Mouse (Mus musculus) adrenal gland, postnatal 10 days (tissue): ENCODE results near the gene 1700067P10Rik. TPM values are rescaled to one million over a fixed set of nuclear protein-coding genes. Genes with fewer than 3 reads are reported as not detected.

Experiments
- DNase-seq: peaks from one replicate; pipeline ENCODE4 v3.0.0; 2021; ENCODE audit warnings: mixed read lengths
- total RNA-seq, 2 experiments: library from RNA; stranded (reverse); gene quantifications; 2 replicates each; pipeline ENCODE4 v1.2.3; 2021

1700067P10Rik gene
- total RNA-seq, 2 experiments from 2014 or later, result not detected

DNA sequence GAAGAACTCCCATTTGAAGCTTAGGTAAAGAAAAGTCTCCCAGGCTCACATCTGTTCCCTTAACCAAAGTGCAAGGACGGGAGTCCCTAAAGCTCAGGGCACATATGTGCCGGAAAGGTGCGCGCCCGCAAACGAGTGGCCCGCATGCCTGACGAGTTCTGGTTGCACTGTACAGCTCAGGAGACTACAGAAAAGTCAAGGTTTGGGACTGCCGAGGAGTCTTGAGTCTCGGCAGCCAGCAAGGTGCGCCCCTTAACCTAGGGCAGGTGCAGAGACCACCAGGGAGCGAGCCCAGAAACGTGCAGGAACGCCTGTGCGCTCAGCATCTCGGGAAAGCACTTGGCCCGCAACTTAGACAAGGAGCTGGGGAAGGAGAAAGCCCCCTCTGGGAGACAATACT lies 7.2 kb downstream of the 1700067P10Rik start:
- DNase-seq, result peak; percentile 7

DNA sequence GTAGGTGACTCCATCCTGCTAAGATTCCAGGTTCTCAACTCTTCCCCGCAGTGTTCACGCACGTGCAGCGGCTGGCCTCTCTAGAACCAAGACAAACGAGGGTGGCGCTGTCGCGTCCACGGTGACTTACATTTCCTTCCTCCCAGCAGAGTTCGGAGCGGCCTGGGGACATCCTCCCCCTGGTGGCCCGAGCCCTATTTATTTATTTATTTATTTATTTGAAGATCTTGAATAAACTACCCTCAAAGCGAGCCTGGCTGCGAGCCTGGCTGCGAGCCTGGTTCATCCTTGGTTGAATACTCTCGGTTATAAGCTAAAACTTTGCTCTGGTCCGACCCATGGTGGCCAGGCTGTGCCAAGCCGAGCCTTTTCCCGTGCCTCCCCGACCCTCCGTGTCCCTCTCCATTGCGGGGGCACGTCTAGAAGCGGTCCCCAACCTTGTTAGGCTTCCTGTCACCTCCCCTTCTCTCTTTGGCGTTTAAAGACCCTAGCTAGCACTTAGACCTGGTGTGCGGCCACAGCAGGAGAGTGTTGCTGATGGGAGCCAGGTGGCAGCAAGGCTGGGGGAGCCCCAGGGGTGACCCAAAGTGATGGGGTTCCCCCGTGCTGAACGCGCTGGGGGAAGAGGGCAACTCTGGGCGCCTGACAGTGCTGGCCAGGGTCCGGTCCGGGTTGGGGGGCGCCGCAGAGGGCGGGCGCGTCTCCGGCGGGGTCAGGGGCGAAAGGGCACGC lies 8.1 kb downstream of the 1700067P10Rik start:
- DNase-seq, result peak; percentile 43

- DNase-seq, result no peak
These were observed 8.8 kb downstream of the 1700067P10Rik start for GRCm38 (mm10) chr17:48097743-48098527.

GRCm38 (mm10) chr17:48098528-48098890 lies 9.4 kb downstream of the 1700067P10Rik start:
- DNase-seq, result no peak

DNA sequence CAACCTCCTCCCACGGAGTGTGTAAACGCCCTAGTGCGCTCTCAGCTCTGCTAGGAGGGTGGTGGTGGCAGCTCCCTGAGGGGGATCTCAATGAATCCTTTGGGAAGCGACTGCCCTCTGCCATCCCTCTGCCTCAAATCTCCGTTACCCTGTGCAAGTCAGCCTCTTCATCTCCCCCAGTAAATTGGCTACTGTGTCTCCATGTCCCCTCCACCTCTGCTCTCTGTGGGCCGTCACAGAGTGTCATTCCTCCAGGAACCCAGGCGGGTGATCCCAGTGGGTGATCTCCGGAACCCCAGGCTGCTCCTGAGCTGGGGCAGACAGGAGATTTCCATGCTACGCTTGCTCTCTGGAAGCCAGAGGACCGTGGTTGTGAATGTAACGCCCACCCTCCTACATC lies 10.2 kb downstream of the 1700067P10Rik start:
- DNase-seq, result no peak

DNA sequence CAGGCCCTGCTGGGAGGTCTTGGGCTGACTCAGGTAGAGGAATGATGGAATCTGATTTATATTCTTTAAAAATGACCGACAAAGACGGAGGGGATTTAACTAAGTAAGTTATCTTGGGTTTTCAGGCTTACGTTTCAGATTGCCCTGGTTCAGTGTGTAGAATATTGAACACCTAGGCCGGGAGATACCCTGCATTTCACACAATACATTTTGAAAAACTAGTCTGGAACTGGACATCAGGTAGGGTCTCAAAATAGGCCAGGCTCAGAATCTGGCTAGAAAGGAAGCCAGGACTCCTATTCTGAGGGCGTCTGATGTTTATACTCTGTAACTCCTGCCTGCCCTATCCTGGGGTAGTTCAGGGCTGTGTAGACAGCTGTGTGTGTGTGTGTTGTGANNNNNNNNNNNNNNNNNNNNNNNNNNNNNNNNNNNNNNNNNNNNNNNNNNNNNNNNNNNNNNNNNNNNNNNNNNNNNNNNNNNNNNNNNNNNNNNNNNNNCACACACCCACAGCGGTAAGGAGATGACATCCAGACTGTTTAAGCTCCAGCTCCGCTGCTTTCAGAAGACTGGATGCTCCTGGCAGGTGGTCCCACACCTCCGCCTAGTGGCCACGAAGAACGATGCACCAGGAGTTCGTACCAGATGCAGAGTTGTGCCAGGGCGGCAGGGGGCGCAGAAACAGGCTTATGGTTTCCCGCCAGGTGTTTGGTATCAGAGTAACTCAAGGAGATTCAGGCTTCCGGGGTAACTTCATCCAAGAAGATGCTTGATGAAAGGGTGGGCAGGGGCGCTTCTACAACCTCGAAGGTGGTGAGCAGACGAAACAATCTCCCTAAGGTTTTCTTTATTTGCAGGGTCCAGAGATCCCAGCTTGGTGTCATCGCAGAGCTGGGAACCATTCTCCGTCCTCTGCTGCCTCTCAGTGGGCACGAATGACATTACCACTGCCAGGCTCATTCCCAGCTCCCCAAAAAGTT lies 11.6 kb downstream of the 1700067P10Rik start:
- peak; percentile 88 for DNase-seq

GRCm38 (mm10) chr17:48107333-48107732 lies 18.2 kb downstream of the 1700067P10Rik start:
- DNase-seq, result no peak

GRCm38 (mm10) chr17:48107862-48108261 lies 18.7 kb downstream of the 1700067P10Rik start:
- peak; percentile 7 for DNase-seq

GRCm38 (mm10) chr17:48108520-48108919 lies 19.4 kb downstream of the 1700067P10Rik start:
- no peak for DNase-seq

GRCm38 (mm10) chr17:48110547-48111287 lies 21.6 kb downstream of the 1700067P10Rik start:
- peak; percentile 60 for DNase-seq

- DNase-seq, result no peak
These were observed 29.5 kb downstream of the 1700067P10Rik start for GRCm38 (mm10) chr17:48118570-48118969.

DNA sequence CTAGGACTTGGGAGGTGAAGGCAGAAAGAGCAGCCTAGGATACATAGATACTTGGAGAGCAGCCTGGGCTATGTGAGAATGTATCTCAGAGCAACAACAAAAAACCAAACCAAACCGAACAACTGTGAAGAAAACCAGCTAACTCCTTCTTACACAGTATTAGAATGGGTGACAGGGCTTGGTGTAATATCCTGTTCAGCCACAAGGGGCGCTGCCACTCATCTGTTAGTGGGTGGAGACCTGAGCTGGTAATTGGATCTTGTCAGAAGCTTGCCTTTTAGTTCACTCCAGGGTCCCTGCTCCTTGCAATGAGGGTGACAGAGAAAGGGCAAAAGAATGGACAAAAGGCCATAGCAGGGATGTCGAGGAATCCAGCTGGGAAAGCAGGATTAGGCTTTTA lies 30.5 kb downstream of the 1700067P10Rik start:
- DNase-seq, result peak; percentile 86

DNA sequence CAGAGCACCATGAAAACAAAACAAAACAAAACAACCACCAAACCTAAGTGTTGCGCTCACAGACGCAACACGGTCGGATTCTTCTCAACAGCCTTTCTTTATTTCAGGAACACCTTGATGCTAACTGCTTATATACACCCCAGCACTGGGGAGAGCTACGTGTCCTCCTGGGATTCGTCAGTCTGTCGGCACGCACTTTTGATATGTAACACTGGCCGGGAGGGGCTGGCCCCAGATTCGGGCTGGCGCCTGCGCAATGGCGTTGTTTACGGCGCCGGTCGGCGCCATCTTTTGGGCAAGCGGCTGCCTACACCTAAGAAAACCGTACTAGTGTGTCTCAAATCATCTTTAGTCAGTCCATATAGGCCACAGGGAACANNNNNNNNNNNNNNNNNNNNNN lies 31.3 kb downstream of the 1700067P10Rik start:
- DNase-seq, result no peak

- no peak for DNase-seq
These were observed 43.7 kb downstream of the 1700067P10Rik start for GRCm38 (mm10) chr17:48132810-48133209.

Other genes with a start within 250 kb of the 1700067P10Rik start
- 10 to 100 TPM; 24.8 to 25.6 TPM for gene Foxp4, start 164.7 kb upstream of the 1700067P10Rik start, total RNA-seq
- gene 1700122O11Rik, start 51.0 kb upstream of the 1700067P10Rik start, total RNA-seq, result not detected
- gene 9830107B12Rik, start 56.9 kb downstream of the 1700067P10Rik start, total RNA-seq, result under 1 TPM; 0.27 to 0.45 TPM
- gene A530064D06Rik, start 78.0 kb downstream of the 1700067P10Rik start, total RNA-seq, result under 1 TPM; 0.24 to 0.33 TPM
- under 1 TPM; 0.09 to 0.42 TPM for gene Trem1, start 143.4 kb downstream of the 1700067P10Rik start, total RNA-seq
- under 1 TPM; 0.70 to 0.72 TPM for gene Trem3, start 158.5 kb downstream of the 1700067P10Rik start, total RNA-seq
- gene Treml4, start 175.0 kb downstream of the 1700067P10Rik start, total RNA-seq, result 1 to 10 TPM; 1.4 to 2.2 TPM
- 1 to 10 TPM; 1.5 to 2.0 TPM for gene Treml2, start 210.2 kb downstream of the 1700067P10Rik start, total RNA-seq
- under 1 TPM; 0.66 to 0.79 TPM for gene B430306N03Rik, start 226.8 kb downstream of the 1700067P10Rik start, total RNA-seq